Mouse (Mus musculus): ENCODE measurements at regions not wholly inside any gene's neighbourhood (a gene's known extent, or its start where the extent isn't known, plus 50 kb on each side); places are given as distances from the start of the nearest gene placed in this dataset.
A peak's percentile ranks its signal among the peaks of the same experiment; 100 is the strongest.

GRCm38 (mm10) chr4:81897451-81897850 is 454.8 kb upstream of the Mpdz start:
- no peak for DNase-seq (ENCODE audit: low spot score in 2 of 2)

DNA sequence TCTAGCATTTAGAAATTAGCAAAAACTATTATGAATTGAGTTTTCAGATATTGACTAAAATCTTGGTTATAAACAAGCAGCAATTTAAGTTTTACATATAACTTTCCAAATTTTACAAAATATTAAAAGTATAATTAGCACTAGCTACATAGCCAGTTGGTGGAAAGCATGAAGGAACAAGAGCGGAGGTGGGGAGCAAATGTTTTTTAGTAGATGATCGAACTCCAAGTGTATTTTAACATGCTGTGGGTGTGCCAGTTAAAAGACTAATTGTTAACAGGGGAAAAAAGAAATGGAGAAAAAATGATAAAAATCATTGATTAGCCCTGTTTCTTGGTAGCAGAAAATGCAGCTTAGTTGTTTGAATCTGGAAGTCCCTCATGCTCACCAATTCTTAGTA is 426.3 kb upstream of the Mpdz start:
- DNase-seq (ENCODE audit: low spot score in 2 of 2): no peak

GRCm38 (mm10) chr4:81841642-81842494 is 399.3 kb upstream of the Mpdz start:
- DNase-seq (ENCODE audit: low spot score in 2 of 2): no peak

GRCm38 (mm10) chr4:81829972-81830371 is 387.4 kb upstream of the Mpdz start:
- no peak for DNase-seq (ENCODE audit: low spot score in 2 of 2)

DNA sequence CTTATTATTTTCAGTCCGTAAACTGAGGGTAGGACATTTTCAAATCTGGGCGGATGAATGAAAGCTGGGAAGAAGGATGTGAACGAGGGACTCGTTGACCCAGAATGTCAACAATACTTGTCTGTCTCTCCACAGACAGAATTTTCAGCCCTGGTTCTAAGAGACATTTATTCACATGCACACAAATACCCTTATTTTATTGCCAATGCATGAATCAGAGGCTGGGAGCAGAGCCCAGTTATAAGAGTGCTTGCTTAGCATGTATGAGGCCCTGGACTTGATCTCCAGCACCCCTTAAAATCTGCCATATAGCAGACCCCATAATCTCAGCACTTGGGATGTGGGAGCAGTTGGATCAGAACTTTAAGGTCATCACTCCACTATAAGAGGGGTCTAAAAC is 384.8 kb upstream of the Mpdz start:
- DNase-seq (ENCODE audit: low spot score in 2 of 2): no peak

- no peak for DNase-seq (ENCODE audit: low spot score in 2 of 2)
Measured at GRCm38 (mm10) chr4:81825966-81826365, 383.4 kb upstream of the Mpdz start.

DNA sequence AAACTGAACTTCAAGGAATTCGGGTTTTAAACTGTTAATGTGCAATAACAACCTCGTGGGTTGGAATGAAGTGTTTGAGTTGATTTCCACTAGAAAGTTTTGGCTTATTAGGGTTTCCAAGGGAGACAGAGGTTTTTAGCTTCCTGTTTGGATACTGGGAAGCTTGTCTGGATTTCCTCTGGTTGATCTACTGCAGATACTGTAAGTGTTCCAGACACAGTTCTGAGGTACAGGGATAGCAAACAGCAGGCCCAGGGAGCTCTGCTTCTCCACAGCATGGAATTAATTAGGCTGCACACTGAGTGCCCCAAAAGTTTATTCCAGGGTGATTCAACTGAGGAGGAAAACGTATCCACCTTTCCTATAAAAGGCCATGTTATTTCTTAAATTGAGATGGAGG is 381.0 kb upstream of the Mpdz start:
- no peak for DNase-seq (ENCODE audit: low spot score in 2 of 2)

- no peak for DNase-seq (ENCODE audit: low spot score in 2 of 2)
Measured at GRCm38 (mm10) chr4:81789274-81789673, 346.7 kb upstream of the Mpdz start.

- DNase-seq (ENCODE audit: low spot score in 2 of 2): no peak
Measured at GRCm38 (mm10) chr4:81788636-81789035, 346.0 kb upstream of the Mpdz start.

- DNase-seq (ENCODE audit: low spot score in 2 of 2): no peak
Measured at GRCm38 (mm10) chr4:81781971-81782370, 339.4 kb upstream of the Mpdz start.

DNA sequence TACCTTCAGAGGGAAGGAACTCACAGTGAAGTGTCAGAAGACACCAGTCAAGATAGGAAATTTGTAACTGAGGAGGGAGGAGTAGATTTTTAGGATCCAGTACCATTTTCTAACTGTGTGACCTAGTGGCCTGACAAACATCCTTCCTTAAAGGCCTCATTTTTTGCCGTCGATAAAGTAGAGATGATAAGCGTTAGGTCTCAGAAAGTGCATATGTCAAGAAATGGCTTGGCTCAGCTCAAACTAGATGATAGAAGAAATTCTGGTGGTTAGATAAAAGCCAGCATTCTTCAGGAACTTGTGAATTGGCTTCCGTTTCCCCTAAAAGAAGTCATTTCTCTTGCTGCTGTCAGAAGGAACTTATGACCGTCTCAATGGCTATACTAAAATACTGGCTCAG is 324.1 kb upstream of the Mpdz start:
- DNase-seq (ENCODE audit: low spot score in 2 of 2): no peak

DNA sequence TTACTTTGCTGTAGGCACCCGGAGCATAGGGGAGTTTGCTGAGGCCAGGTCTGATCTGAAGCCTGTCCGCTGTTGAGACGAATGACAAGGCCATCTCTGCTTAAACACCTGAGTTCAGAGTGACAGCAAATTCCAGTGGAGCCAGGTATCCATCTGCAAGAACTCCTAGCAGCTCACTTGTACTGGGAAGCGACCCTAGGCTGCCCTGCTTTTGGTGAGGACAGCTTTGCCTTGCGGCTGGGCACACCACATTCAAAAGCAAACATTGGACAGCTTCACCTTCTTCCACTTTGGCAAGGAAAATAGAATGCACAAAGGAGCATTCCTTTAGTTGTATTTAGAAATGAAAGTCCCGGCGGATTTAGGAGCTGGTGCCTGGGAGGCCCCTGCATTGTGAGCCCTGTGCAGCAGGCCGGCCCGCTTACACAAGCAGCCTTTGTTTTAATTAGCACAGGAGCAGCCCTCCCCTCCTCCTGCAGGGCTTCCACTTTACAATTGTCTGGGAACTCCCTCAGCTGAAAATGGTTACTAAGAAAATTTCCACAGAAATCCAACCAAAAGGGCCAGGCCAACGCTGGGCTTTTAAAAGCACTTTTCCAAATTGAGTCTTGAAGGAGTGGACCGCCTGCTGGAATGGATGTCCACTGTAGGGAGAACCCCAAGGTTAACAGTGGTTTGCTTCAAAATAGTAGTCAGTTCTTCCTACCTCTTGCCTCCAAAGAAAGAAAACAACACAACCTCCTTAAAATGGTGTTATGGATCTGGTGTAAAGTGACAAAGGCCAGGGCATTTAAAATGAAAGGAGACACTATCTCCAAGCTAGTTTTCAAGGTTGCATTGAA is 321.6 kb upstream of the Mpdz start:
- peak in 1 of 2 experiments; percentile 29 for DNase-seq (ENCODE audit: low spot score in 2 of 2)

DNA sequence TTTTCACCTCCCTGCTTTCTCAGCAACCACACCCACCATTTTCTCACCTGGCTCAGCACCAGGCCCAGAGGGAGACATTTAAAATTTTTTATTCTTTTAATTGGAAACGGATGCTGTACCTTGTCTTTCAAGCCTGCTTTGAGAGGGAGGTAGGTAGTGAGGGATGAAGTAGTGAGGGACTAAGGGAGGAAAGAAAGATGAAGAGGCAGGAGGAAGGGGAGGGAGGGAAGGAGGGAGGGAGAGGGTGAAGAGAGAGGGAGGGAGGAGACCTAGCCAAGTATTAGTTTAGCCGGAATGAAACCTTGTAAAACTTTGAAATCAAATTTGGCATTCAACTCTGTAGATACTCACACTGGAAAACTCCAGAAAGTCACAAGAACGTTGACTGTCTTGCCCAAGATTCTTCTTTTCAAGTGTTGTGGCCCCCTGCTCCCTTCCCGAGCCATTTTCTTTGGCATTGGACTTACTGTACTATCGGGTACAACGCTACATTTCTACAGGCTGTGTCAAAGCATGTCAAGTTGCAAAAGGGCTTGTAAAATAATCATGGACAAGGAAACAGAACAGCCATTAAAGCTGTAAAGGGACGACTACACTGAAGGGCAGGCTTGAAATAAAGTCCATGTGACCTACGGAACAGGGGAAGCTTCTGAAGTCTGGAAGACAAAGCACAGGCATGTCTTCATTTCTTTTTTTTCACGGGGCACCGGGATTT is 320.9 kb upstream of the Mpdz start:
- no peak for DNase-seq (ENCODE audit: low spot score in 2 of 2)

GRCm38 (mm10) chr4:81762592-81763229 is 320.1 kb upstream of the Mpdz start:
- DNase-seq (ENCODE audit: low spot score in 2 of 2): no peak

- DNase-seq (ENCODE audit: low spot score in 2 of 2): no peak
Measured at GRCm38 (mm10) chr4:81757905-81758304, 315.3 kb upstream of the Mpdz start.

GRCm38 (mm10) chr4:81744629-81745509 is 302.3 kb upstream of the Mpdz start:
- no peak for DNase-seq (ENCODE audit: low spot score in 2 of 2)

GRCm38 (mm10) chr4:81743978-81744628 is 301.5 kb upstream of the Mpdz start:
- peak; percentile 28 to 38 for DNase-seq (ENCODE audit: low spot score in 2 of 2)

- no peak for DNase-seq (ENCODE audit: low spot score in 2 of 2)
Measured at GRCm38 (mm10) chr4:81742536-81743459, 300.2 kb upstream of the Mpdz start.

DNA sequence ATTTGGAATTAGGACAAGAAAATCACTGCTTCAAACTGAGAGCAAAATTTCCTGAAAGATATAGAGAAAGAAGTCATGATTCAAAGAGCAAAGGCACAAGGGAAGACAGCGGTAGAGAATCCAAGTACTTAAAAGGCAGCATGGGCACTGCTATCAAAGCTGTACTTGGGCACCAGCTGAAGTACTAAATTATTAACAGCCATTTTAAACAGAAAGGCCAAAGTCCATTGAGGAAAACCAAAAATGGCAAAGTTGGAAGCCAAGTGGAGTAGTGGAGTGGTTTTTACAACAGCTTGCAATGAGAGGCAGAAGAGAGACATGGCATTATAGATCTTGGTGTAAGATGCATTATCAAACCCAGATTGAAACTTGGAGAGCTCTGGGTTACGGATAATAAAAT is 291.8 kb upstream of the Mpdz start:
- DNase-seq (ENCODE audit: low spot score in 2 of 2): no peak

Measured in frontal cortex, postnatal 14 days (tissue).